Mouse (Mus musculus): ENCODE results near the gene Ufd1. TPM values are rescaled to one million over a fixed set of nuclear protein-coding genes. Genes with fewer than 3 reads are reported as not detected.

The Ufd1 gene
- polyA plus RNA-seq, 1 experiment = 11.3 TPM

- Histone ChIP-seq H3K9me3 (peaks cover 4% of the 10 kb centered on the region; the same call in 1 of the 2 replicates), H3K4me1 (peaks cover 34% of the 10 kb centered on the region), H3K27me3 (replicated peaks) (peaks cover 60% of the 10 kb centered on the region), H3K4me3 (replicated peaks) (no peak overlapping the region), H3K36me3 (replicated peaks; ENCODE audit: low read length) (peaks cover 43% of the 10 kb centered on the region)
- no peak for TF ChIP-seq FLI1 (IDR thresholded peaks at IDR 0.05; ENCODE audit: low read length)
- TF ChIP-seq GATA1 (IDR thresholded peaks at IDR 0.05; ENCODE audit: borderline replicate concordance, low read length) = no peak
Observed at GRCm38 (mm10) chr16:18778461-18778860, 33.1 kb upstream of the Ufd1 start.

GRCm38 (mm10) chr16:18781810-18782209 lies 29.8 kb upstream of the Ufd1 start:
- no peak overlapping the region for H3K4me3 ChIP-seq (replicated peaks)
- TF ChIP-seq FLI1 (IDR thresholded peaks at IDR 0.05; ENCODE audit: low read length) (no peak), GATA1 (IDR thresholded peaks at IDR 0.05; ENCODE audit: borderline replicate concordance, low read length) (no peak)
- peaks cover 28% of the 10 kb centered on the region for H3K27me3 ChIP-seq (replicated peaks)
- H3K4me1 ChIP-seq = peaks cover 36% of the 10 kb centered on the region
- H3K36me3 ChIP-seq (replicated peaks; ENCODE audit: low read length) = peaks cover 76% of the 10 kb centered on the region
- H3K9me3 ChIP-seq = peaks cover 3% of the 10 kb centered on the region; the same call in 1 of the 2 replicates

GRCm38 (mm10) chr16:18785025-18785424 lies 26.6 kb upstream of the Ufd1 start:
- Histone ChIP-seq H3K36me3 (replicated peaks; ENCODE audit: low read length) (peaks cover 74% of the 10 kb centered on the region), H3K4me3 (replicated peaks) (no peak overlapping the region), H3K9me3 (no peaks in the 10 kb centered on the region), H3K4me1 (peaks cover 52% of the 10 kb centered on the region), H3K27me3 (replicated peaks) (no peaks in the 10 kb centered on the region)
- no peak for TF ChIP-seq FLI1 (IDR thresholded peaks at IDR 0.05; ENCODE audit: low read length)
- TF ChIP-seq GATA1 (IDR thresholded peaks at IDR 0.05; ENCODE audit: borderline replicate concordance, low read length) = no peak

GRCm38 (mm10) chr16:18785485-18785884 lies 26.1 kb upstream of the Ufd1 start:
- no peak for TF ChIP-seq GATA1 (IDR thresholded peaks at IDR 0.05; ENCODE audit: borderline replicate concordance, low read length)
- TF ChIP-seq FLI1 (IDR thresholded peaks at IDR 0.05; ENCODE audit: low read length) = no peak
- Histone ChIP-seq H3K4me1 (peaks cover 57% of the 10 kb centered on the region), H3K9me3 (no peaks in the 10 kb centered on the region), H3K36me3 (replicated peaks; ENCODE audit: low read length) (peaks cover 74% of the 10 kb centered on the region), H3K4me3 (replicated peaks) (no peak overlapping the region), H3K27me3 (replicated peaks) (no peaks in the 10 kb centered on the region)

- peaks cover 63% of the 10 kb centered on the region for H3K4me1 ChIP-seq
- H3K4me3 ChIP-seq (replicated peaks) = no peak overlapping the region
- H3K36me3 ChIP-seq (replicated peaks; ENCODE audit: low read length) = peaks cover 74% of the 10 kb centered on the region
- TF ChIP-seq GATA1 (IDR thresholded peaks at IDR 0.05; ENCODE audit: borderline replicate concordance, low read length) (no peak), FLI1 (IDR thresholded peaks at IDR 0.05; ENCODE audit: low read length) (no peak)
- no peaks in the 10 kb centered on the region for H3K9me3 ChIP-seq
- H3K27me3 ChIP-seq (replicated peaks) = no peaks in the 10 kb centered on the region
Observed at GRCm38 (mm10) chr16:18786652-18787051, 24.9 kb upstream of the Ufd1 start.

GRCm38 (mm10) chr16:18788627-18789406 lies 22.8 kb upstream of the Ufd1 start:
- peak overlapping the region; percentile 80 for H3K4me3 ChIP-seq (replicated peaks)
- peaks cover 74% of the 10 kb centered on the region for H3K36me3 ChIP-seq (replicated peaks; ENCODE audit: low read length)
- H3K4me1 ChIP-seq = peaks cover 68% of the 10 kb centered on the region
- H3K9me3 ChIP-seq = no peaks in the 10 kb centered on the region
- H3K27me3 ChIP-seq (replicated peaks) = no peaks in the 10 kb centered on the region
- TF ChIP-seq FLI1 (IDR thresholded peaks at IDR 0.05; ENCODE audit: low read length) (peak; percentile 66; the same call in 1 of the 2 replicates), GATA1 (IDR thresholded peaks at IDR 0.05; ENCODE audit: borderline replicate concordance, low read length) (no peak)

GRCm38 (mm10) chr16:18795223-18795899 lies 16.2 kb upstream of the Ufd1 start:
- no peak overlapping the region for H3K4me3 ChIP-seq (replicated peaks)
- no peaks in the 10 kb centered on the region for H3K27me3 ChIP-seq (replicated peaks)
- no peaks in the 10 kb centered on the region for H3K9me3 ChIP-seq
- peaks cover 96% of the 10 kb centered on the region for H3K36me3 ChIP-seq (replicated peaks; ENCODE audit: low read length)
- H3K4me1 ChIP-seq = peaks cover 30% of the 10 kb centered on the region
- TF ChIP-seq GATA1 (IDR thresholded peaks at IDR 0.05; ENCODE audit: borderline replicate concordance, low read length) = no peak

GRCm38 (mm10) chr16:18796645-18797044 lies 14.9 kb upstream of the Ufd1 start:
- H3K4me1 ChIP-seq = peaks cover 17% of the 10 kb centered on the region
- H3K27me3 ChIP-seq (replicated peaks) = no peaks in the 10 kb centered on the region
- no peak for TF ChIP-seq GATA1 (IDR thresholded peaks at IDR 0.05; ENCODE audit: borderline replicate concordance, low read length)
- TF ChIP-seq FLI1 (IDR thresholded peaks at IDR 0.05; ENCODE audit: low read length) = no peak
- no peaks in the 10 kb centered on the region for H3K9me3 ChIP-seq
- H3K4me3 ChIP-seq (replicated peaks) = no peak overlapping the region
- peaks cover 96% of the 10 kb centered on the region for H3K36me3 ChIP-seq (replicated peaks; ENCODE audit: low read length)

GRCm38 (mm10) chr16:18798151-18798550 lies 13.4 kb upstream of the Ufd1 start:
- peaks cover 13% of the 10 kb centered on the region; the same call in 1 of the 2 replicates for H3K4me1 ChIP-seq
- TF ChIP-seq FLI1 (IDR thresholded peaks at IDR 0.05; ENCODE audit: low read length) = no peak
- no peak for TF ChIP-seq GATA1 (IDR thresholded peaks at IDR 0.05; ENCODE audit: borderline replicate concordance, low read length)
- no peaks in the 10 kb centered on the region for H3K27me3 ChIP-seq (replicated peaks)
- H3K36me3 ChIP-seq (replicated peaks; ENCODE audit: low read length) = peaks cover 92% of the 10 kb centered on the region
- no peaks in the 10 kb centered on the region for H3K9me3 ChIP-seq
- no peak overlapping the region for H3K4me3 ChIP-seq (replicated peaks)

GRCm38 (mm10) chr16:18798841-18799240 lies 12.7 kb upstream of the Ufd1 start:
- peaks cover 89% of the 10 kb centered on the region for H3K36me3 ChIP-seq (replicated peaks; ENCODE audit: low read length)
- H3K4me3 ChIP-seq (replicated peaks) = no peak overlapping the region
- H3K4me1 ChIP-seq = peaks cover 13% of the 10 kb centered on the region; the same call in 1 of the 2 replicates
- no peaks in the 10 kb centered on the region for H3K9me3 ChIP-seq
- H3K27me3 ChIP-seq (replicated peaks) = no peaks in the 10 kb centered on the region
- TF ChIP-seq FLI1 (IDR thresholded peaks at IDR 0.05; ENCODE audit: low read length) = no peak
- no peak for TF ChIP-seq GATA1 (IDR thresholded peaks at IDR 0.05; ENCODE audit: borderline replicate concordance, low read length)

Measured in megakaryocyte, embryonic 14.5 days (primary cell).